Mouse (Mus musculus) lung, postnatal 0 days (tissue): ENCODE data around the gene Serac1. TPM values are rescaled to one million over a fixed set of nuclear protein-coding genes. Genes with fewer than 3 reads are reported as not detected.
A peak's percentile ranks its signal among the peaks of the same experiment; 100 is the strongest.

ENCODE experiments used
- ATAC-seq: fragments of 200-750 bp; cut with Nextera tagmentation; 2 replicates; pipeline ENCODE4 v1.8.0; 2017; ENCODE audit warnings: moderate library complexity
- DNase-seq: peaks from one replicate; pipeline ENCODE4 v3.0.0-alpha.2; 2016; ENCODE audit warnings: low spot score
- H3K27ac ChIP-seq: fragments of 300-500 bp; sonication (generic); 2 replicates; pipeline ENCODE4 v1.5.1; 2014; ENCODE audit warnings: antibody characterized with exemption, mild to moderate bottlenecking, low read length, mixed read lengths
- H3K27me3 ChIP-seq: fragments of 300-500 bp; sonication (generic); replicated peaks from 2 replicates; pipeline ENCODE4 v1.6.1; 2014; ENCODE audit warnings: low read length, mixed read lengths; ENCODE audit not compliant: insufficient read depth
- H3K36me3 ChIP-seq: fragments of 300-500 bp; sonication (generic); 2 replicates; pipeline ENCODE4 v1.6.1; 2014; ENCODE audit warnings: low read length, mixed read lengths; ENCODE audit not compliant: insufficient read depth
- H3K4me1 ChIP-seq: fragments of 300-500 bp; sonication (generic); 2 replicates; pipeline ENCODE4 v1.6.1; 2014; ENCODE audit warnings: antibody characterized with exemption, low read depth, low read length, mixed read lengths; ENCODE audit not compliant: insufficient read depth
- H3K4me2 ChIP-seq: fragments of 300-500 bp; sonication (generic); replicated peaks from 2 replicates; pipeline ENCODE4 v1.6.1; 2014; ENCODE audit warnings: low read depth, mild to moderate bottlenecking, low read length, moderate library complexity, mixed read lengths
- H3K4me3 ChIP-seq: fragments of 300-500 bp; sonication (generic); 2 replicates; pipeline ENCODE4 v1.5.1; 2014; ENCODE audit warnings: low read depth, low read length
- H3K9ac ChIP-seq: fragments of 300-500 bp; sonication (generic); replicated peaks from 2 replicates; pipeline ENCODE4 v1.6.1; 2014; ENCODE audit warnings: low read depth, mild to moderate bottlenecking
- H3K9me3 ChIP-seq: fragments of 300-500 bp; sonication (generic); 2 replicates; pipeline ENCODE4 v1.6.1; 2016; ENCODE audit warnings: low read length, mixed read lengths
- CTCF ChIP-seq: IDR thresholded peaks from 2 replicates; pipeline ENCODE4 v1.5.1; 2016; ENCODE audit warnings: antibody characterized with exemption, mild to moderate bottlenecking
- EP300 ChIP-seq: IDR thresholded peaks from 2 replicates; pipeline ENCODE4 v1.6.1; 2016; ENCODE audit warnings: antibody characterized with exemption, mild to moderate bottlenecking, control low read depth
- WGBS: fragments of 180-500 bp; shearing (Covaris S2); extraction: QIAGEN DNeasy Blood & Tissue Kit; methylation state at CpG from one replicate; pipeline ENCODE4 v1.1.7; 2014; 5-methylcytosine and 5-hydroxymethylcytosine counted together
- polyA plus RNA-seq: library from polyadenylated mRNA; unstranded; fragments of >200 nt; fragmentation: Nextera tagmentation; extraction: Ambion mirVana; gene quantifications from 2 replicates; pipeline ENCODE4 v1.2.1, GENCODE M21; 2015

Serac1 gene
- polyA plus RNA-seq, 1 experiment from 2014 or later = 2.5 TPM

- peaks cover 7% of the 10 kb centered on the region; the same call in 1 of the 2 replicates for H3K36me3 ChIP-seq
- H3K27ac ChIP-seq = no peak overlapping the region
- no peak overlapping the region for H3K4me2 ChIP-seq
- no peak overlapping the region for H3K4me3 ChIP-seq
- no peaks in the 10 kb centered on the region for H3K27me3 ChIP-seq
- no peak for ATAC-seq
- 79% methylated on average over 8 of the region's 8 CpGs for WGBS
- TF ChIP-seq EP300 = no peak
- TF ChIP-seq CTCF = no peak
- H3K9me3 ChIP-seq = no peaks in the 10 kb centered on the region
- H3K4me1 ChIP-seq = no peaks in the 10 kb centered on the region
- DNase-seq = no peak
- no peak overlapping the region for H3K9ac ChIP-seq
Measured at GRCm38 (mm10) chr17:6062793-6063192, 16.7 kb downstream of the Serac1 start.

- WGBS = 21% methylated on average over 5 of the region's 5 CpGs
- Histone ChIP-seq H3K27me3 (no peaks in the 10 kb centered on the region), H3K36me3 (no peaks in the 10 kb centered on the region), H3K9me3 (no peaks in the 10 kb centered on the region), H3K4me1 (no peaks in the 10 kb centered on the region), H3K27ac (no peak overlapping the region), H3K4me2 (no peak overlapping the region), H3K4me3 (no peak overlapping the region), H3K9ac (no peak overlapping the region)
- no peak for TF ChIP-seq EP300
- peak; percentile 57 for TF ChIP-seq CTCF
- ATAC-seq (no peak; the same call in 1 of the 2 replicates), DNase-seq (peak; percentile 73)
Measured at GRCm38 (mm10) chr17:6054934-6055355, 24.6 kb downstream of the Serac1 start.

DNA sequence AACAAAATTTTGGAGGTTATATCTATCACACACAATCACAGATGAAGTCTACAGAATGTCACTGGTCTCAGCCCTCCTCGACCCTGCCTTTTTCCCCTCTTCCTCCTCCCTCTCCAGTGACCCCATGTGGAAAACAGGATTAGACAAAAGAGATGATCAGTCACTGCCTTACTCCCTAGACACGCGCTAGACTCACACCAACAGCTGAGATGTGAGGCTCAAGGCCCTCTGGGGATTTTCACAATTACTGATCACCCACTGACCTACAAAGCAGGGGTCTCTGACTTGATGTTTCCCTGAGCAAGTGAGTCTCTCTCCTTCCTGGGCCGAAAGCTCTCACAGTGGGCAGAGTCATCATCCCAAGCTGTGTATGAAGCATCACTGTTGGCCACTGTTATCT lies 26.7 kb downstream of the Serac1 start:
- no peak overlapping the region for H3K4me2 ChIP-seq
- ATAC-seq (no peak), DNase-seq (no peak)
- H3K4me3 ChIP-seq = no peak overlapping the region
- no peaks in the 10 kb centered on the region for H3K4me1 ChIP-seq
- no peak overlapping the region for H3K27ac ChIP-seq
- H3K9ac ChIP-seq = no peak overlapping the region
- TF ChIP-seq EP300 (no peak), CTCF (no peak)
- no peaks in the 10 kb centered on the region for H3K27me3 ChIP-seq
- WGBS = 80% methylated on average over 4 of the region's 4 CpGs
- peaks cover 4% of the 10 kb centered on the region; the same call in 1 of the 2 replicates for H3K36me3 ChIP-seq
- no peaks in the 10 kb centered on the region for H3K9me3 ChIP-seq

GRCm38 (mm10) chr17:6037507-6037906 lies 42.0 kb downstream of the Serac1 start:
- TF ChIP-seq CTCF (no peak), EP300 (no peak)
- Histone ChIP-seq H3K27me3 (no peaks in the 10 kb centered on the region), H3K4me2 (no peak overlapping the region), H3K9me3 (no peaks in the 10 kb centered on the region), H3K27ac (no peak overlapping the region), H3K4me3 (no peak overlapping the region), H3K36me3 (no peaks in the 10 kb centered on the region; the same call in 1 of the 2 replicates), H3K9ac (no peak overlapping the region), H3K4me1 (no peaks in the 10 kb centered on the region)
- ATAC-seq (peak; percentile 54), DNase-seq (peak; percentile 19)
- 55% methylated on average over 10 of the region's 10 CpGs for WGBS

- no peak for TF ChIP-seq CTCF
- no peak for TF ChIP-seq EP300
- ATAC-seq (no peak), DNase-seq (no peak)
- Histone ChIP-seq H3K4me1 (no peaks in the 10 kb centered on the region), H3K9me3 (no peaks in the 10 kb centered on the region), H3K4me3 (no peak overlapping the region), H3K27me3 (no peaks in the 10 kb centered on the region), H3K4me2 (no peak overlapping the region), H3K36me3 (no peaks in the 10 kb centered on the region; the same call in 1 of the 2 replicates), H3K9ac (no peak overlapping the region), H3K27ac (no peak overlapping the region)
- WGBS = 88% methylated on average over 11 of the region's 11 CpGs
Measured at GRCm38 (mm10) chr17:6036872-6037271, 42.7 kb downstream of the Serac1 start.

DNA sequence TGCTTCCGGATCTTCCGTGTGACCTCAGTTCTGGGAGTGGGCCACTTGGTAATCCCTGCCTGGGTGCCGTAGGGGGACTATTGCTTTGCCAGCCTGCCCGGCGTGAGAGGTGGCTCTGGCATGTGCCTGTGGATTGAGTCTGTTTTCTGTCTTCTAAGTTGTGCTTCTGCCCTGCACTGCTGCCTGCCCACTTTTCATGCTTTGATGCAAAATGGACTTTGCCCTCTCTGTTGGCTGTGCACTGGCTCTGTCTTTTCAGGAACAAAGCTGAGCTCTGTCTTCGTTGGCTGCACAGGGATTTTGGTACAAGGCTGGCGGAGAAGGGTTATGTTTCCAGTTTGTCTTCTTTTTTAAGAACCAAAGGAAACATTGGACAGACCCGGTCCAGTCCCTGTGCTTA lies 43.1 kb downstream of the Serac1 start:
- Histone ChIP-seq H3K27me3 (no peaks in the 10 kb centered on the region), H3K4me2 (no peak overlapping the region), H3K4me3 (no peak overlapping the region), H3K9me3 (no peaks in the 10 kb centered on the region), H3K36me3 (no peaks in the 10 kb centered on the region), H3K4me1 (no peaks in the 10 kb centered on the region), H3K9ac (no peak overlapping the region), H3K27ac (no peak overlapping the region)
- ATAC-seq = no peak
- 93% methylated on average over 8 of the region's 8 CpGs for WGBS
- no peak for DNase-seq
- TF ChIP-seq EP300 (no peak), CTCF (no peak)

GRCm38 (mm10) chr17:6035661-6036060 lies 43.9 kb downstream of the Serac1 start:
- 69% methylated on average over 8 of the region's 8 CpGs for WGBS
- ATAC-seq = no peak
- Histone ChIP-seq H3K9ac (no peak overlapping the region), H3K4me2 (no peak overlapping the region), H3K4me3 (no peak overlapping the region), H3K36me3 (no peaks in the 10 kb centered on the region), H3K4me1 (no peaks in the 10 kb centered on the region), H3K27ac (no peak overlapping the region), H3K9me3 (no peaks in the 10 kb centered on the region), H3K27me3 (no peaks in the 10 kb centered on the region)
- TF ChIP-seq EP300 (no peak), CTCF (no peak)
- no peak for DNase-seq
